Mouse (Mus musculus): ENCODE results near the gene Snta1.

Snta1 gene

DNA sequence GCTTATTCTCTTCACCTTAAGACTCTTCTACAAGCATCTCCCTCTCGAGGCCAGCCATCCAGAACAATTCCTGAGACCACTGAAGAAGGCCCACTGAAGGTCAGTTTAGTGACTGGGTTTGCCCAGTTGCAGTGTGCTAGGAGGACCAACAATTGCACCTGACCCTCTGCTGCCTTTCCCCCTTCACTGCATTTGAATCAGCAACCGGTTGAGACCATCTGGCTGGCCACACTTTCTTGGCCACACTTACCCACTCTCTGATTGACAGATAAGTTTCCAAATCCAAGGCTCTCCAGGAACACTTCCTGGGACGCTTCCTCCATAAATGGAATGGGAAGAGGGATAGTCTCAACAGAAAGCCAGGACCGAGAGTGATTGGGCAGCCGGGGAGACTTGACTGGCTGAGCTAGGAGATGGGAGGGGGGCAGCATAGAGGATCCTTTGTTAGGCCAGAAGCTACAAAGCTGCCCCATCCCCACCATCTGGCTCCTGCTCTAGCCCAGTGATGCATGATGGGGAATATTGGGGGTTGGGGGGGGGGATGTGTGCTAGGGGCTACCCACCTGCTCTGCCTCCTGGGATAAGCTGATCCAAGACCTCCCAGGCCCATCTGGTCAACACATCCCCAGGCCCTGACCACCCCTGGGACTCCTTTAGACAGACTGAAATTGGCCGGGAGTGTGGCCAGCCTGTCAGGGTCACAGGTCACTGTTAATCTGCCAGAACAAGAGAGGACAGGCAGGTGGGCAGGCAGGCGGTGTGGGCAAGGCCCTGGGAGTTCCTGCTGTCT lies 13.2 kb upstream of the Snta1 start:
- DNase-seq, result peak; percentile 79

DNA sequence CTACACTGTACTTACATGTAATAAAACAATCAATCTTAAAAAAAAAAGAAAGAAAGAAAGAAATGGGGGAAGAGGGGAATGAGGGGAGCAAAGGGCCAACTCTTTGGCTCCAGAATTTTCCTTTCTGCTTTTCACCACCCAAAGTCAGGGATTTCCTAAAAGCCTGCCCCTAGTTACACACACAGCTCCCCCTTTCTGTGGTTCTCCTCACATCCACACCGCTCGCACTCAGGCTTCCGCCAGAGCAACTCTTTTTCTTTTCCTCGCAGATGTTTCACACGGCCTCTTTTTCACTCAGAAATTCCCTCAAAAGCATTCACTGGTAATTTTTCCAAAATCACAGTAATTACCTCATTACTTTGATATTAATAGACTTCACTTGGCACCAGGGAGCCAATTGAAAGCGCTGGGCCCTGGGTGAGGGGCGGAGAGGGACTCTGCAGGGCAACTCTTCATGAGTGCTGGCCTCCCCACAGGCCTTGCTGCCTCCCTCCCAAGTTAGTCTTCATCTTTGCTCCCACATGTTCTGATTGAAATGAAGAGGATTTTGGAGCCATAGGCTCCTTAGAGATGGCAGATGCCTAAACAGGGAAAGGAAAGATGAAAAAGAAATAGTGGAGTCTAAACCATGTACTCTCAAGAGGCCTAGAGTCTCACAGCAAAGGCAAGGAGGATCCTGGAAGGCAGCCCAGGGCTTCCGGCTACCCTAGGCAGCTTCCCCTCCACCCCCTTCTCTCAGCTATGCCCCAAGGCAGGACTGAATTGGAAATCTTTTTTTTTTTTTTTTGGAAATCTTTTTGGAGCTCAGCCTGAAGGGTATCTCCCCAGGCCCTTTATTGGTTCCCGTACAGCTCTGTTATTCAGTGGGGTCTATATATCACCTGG lies 12.0 kb upstream of the Snta1 start:
- no peak for DNase-seq

DNA sequence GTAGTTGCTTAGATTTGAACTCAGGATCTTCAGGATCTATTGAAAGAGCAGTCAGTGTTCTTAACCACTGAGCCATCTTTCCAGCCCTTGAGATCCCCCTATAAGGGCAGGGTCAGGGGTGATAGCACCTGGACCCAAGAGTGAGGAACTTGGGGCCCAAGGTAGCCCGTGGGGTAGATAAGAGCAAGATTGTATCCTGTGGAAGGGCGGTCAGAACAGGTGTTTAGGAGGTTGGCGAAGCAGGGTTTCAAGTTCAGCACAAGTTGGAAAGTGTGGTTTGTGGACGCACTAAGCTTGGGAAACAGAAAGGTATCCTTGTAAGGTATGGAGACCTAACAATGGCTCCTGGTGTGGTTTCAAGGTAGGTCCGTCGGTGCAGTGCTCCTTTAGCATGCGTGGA lies 10.1 kb upstream of the Snta1 start:
- no peak for DNase-seq

DNA sequence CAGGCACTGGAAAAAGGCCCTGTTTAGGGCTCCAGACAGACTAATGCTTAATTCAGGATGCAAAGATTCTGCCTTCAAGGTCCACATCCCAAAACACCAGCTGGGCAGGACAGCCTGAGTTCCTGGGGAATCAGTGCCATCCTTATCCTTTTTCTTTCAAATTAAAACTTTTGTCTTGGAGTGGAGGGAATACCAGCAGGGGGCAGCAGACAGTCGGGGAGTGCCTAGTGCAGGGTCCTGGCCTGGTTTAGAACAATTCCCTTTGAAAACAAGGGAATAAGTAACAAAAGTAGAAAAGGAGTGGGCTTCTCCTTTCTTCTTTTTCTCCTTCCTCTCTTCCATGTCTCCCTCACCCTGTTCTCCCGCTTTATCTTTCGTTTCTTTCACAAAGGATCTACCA lies 9.2 kb upstream of the Snta1 start:
- peak; percentile 58 for DNase-seq

DNA sequence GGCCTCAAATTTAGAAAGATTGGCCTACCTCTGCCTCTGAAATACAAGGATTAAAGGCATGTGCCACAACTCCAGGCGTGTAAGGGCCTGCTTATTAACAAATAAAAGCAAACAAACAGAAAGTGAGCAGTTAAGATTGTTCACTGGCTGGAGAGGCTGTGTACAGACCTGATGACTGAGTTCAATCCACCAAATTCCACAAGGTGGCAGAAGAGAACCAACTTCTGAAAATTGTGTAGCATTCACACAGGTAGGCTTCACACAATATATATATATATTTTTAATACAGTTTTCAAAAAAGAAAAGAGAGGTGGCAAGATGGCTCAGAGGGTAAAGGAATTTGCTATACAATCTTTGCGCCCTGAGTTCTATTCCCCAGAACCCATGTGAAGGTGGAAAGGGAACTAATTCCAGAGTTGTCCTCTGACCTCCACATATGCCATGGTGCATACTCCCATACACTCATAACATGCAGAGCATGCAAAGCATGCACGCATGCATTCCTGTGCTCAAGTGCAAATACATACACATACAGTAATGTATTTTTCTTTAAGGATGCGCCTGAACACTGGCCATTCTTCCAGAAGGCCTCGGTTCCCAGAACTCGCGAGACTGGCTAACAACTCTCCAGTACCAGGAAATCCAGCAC lies 4.2 kb upstream of the Snta1 start:
- peak; percentile 54 for DNase-seq

DNA sequence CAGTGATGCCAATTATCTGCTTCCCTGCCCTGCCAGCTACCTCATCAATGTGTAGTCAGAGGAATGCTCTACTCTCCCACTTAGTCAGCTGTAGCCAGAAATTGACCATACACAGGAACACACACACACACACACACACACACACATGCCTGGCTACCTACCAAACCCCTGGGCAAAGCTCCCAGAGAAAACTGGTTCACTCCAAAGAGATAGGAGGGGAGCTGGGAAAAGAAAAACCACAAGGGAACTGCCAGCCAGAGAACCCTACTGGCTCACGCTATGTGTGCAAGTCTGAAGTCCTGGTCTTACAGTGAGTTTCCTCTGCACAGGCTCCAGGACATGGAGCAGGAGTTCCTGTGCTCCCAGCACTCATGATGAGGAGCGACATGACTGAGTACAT lies 2.5 kb upstream of the Snta1 start:
- no peak for DNase-seq

DNA sequence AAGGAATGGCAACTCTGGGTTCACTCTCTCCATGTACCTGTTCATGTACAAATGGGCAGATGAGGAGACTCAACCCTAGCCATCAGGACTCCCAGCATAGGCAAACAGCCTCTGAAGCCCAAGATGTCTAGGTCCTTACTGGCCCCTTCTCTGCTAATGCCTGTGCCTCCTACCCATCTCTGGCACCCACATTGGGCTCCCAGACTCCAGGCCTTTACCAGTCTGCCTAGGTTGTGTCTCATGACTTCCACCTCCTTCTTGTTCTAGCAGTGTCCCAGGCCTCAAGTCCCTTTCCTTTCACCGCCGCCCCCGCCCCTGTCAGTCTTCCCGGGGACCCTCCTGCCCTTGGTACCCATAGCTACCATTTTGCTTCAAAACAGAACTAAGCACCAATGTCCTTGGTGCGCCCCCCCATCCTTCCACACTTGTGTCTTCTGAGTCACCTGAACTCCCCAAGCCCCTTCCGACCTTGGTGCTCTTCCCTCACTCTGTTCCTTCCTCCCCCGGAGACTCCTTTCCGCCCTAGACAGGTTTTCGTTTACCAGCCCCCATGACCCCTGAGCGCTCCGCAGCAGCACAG lies 746 bp downstream of the Snta1 start:
- DNase-seq, result no peak

DNA sequence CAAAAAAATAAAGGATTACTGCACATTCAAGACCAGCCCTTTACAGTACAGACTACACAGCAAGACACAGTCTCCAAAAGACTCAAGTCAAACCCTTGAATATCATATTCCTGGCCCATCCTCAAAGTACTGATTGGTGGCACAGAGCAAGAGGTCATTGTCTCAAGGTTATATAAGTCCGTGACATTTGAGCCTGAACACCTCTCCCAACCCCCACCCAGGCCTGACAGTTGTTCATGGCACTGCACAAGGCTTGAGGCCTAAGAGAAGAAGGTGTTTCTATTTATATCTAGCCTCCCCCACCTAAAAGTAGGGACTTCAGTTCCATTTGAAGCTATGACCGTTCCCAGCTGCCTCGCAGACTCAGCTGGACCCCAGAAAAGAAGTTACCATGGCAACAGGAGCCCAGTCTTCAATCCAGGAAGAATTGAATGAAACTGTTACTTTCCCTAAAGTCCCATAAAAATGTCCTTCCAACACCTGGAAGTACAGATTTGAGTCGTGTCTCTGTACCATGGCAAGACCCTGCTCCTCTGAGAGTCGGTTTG lies 2.4 kb downstream of the Snta1 start:
- no peak for DNase-seq

DNA sequence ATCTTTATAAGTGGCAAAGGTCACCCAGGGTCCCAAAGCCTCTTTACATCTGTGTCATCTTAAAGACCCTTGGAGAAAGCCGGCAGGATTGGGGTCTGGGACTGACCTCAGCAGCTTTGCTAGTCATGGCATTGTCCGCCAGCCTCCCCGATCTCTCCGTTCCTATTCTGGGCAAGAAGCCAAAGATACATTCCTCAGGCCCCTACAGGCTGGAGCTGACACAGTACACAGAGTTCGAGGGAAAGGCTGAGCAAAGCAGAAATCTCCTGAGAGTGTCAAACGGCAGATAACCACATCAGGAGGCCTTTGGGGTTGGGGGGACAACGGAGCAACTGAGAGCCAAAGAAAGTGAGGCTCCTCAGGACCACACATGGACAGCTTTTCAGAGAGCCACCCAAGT lies 5.1 kb downstream of the Snta1 start:
- DNase-seq, result no peak

DNA sequence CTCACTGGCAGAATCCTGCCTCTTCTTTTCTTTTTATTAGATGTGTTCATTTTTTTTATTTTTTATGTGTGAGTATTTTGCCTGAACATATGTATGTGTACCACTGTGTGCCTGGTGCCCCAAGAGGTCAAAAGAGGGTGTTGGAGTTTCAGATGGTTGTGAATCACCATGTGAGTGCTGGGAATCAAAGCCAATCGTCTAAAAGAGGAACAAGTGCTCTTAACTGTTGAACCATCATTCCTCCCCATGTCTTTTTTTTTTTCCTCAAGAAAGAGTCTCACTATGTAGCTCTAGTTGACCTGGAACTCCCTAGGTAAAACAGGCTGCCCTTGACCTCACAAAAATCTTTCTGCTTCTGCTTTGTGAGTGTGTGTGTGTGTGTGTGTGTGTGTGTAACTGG lies 5.9 kb downstream of the Snta1 start:
- no peak for DNase-seq

DNA sequence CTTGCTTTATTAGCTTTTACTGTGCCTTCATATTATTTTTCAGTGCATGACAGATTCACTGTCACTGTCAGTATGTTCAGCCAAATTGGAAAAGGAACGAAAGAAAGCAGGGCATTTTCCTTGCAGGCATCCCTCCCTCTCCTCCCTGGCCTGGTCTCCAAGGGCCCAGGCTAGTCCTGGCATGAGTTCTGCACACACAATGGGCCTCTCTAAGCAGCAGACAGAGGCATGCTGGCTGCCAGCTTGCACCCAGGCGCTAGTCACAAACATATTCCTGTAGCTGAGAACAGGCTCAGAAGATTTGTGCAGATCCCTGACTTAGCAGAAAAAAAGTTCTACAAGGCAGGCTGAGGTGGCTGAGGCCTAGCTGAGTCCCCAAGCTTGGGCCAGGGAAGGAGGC lies 8.6 kb downstream of the Snta1 start:
- DNase-seq, result peak; percentile 47

DNA sequence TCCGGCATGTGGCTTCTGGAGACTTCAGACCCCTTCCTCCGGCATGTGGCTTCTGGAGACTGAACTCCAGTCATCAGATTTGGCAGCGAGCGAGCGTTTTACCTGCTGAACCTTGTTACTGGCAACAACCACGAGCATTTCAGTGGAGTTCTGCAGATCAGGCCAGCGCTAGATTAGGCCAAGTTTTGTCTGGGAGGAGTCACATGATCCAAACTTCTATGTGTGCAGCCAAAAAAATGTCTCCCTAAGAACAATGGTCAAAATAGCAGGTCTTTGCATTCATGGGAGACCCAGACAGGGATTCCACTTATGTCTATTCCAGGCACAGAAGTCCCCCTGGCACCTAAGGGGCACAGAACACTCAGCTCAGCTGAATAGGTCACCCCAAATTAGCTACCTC lies 9.6 kb downstream of the Snta1 start:
- DNase-seq, result no peak

DNA sequence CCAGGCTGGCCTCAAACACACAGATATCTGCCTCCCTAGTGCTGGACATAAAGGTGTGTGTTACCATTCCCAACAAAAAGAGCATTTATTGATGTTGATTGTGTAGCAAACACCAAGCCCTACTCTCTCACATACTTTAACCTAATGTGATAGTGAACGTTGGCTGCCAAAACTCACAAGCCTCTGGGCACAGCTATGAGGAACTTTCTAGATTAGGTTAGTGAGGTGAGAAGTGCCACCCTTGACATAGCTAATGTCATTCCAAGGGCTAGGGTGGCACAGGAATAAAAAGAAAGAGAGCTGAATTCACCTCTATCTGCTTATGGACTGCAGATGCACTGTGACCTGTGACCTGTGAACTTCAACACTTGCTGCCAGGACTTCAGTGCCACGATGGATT lies 11.4 kb downstream of the Snta1 start:
- DNase-seq, result no peak

DNA sequence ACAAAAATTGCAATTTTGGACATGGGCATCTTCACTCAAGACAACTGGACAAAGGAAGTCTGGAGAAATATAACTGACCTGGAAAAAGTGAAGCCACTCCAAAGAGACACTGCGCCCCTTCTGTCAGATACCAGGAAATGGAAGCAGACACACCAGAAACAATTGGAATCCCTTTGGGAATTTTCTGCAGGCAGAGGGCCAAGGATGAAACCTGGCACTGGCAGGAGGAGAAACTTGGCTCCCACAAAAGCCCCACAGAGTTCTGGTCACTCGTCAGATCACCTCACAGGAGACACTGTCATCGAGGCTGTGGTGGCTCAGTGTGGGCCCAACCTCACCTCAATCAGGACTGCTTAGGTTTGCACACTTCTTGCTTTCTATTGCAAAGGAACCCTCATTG lies 13.3 kb downstream of the Snta1 start:
- peak; percentile 64 for DNase-seq

DNA sequence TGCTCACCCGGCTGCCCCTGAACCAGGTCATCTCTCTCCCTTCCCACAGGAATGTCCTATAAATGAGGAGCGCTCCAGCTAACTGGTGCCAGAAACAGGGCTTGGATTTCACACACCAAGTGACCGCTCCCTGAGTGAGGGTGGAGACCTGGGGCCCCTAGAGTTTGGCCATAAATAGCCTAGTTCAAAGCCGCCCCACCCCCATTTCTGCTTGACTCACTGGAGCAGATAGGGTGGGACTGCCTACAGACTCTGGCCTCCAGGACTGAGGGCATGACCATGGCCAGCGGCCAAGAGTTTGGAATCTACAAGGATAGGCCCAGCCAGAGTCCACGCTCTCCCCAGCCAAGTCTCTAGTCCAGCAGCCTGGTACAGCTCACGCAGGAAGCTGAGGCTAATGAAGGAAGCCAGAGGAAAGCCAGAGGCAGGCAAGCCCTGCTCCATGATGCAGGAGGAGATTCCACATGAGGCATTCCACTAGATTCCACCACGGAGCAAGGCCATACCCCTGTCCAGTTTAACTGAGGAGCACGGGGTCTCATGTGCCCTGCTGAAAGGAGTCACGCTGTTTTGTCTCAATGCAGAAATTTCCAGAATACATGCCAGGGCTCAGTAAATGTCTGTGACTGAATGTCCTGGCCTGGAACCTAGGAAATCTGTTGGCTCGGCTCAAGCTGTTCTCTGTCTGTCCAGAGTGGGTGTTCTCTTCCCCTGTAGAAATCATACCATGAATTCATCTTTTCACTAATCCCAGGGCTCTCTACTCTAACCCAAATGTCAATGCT lies 17.5 kb downstream of the Snta1 start:
- peak; percentile 56 for DNase-seq

DNA sequence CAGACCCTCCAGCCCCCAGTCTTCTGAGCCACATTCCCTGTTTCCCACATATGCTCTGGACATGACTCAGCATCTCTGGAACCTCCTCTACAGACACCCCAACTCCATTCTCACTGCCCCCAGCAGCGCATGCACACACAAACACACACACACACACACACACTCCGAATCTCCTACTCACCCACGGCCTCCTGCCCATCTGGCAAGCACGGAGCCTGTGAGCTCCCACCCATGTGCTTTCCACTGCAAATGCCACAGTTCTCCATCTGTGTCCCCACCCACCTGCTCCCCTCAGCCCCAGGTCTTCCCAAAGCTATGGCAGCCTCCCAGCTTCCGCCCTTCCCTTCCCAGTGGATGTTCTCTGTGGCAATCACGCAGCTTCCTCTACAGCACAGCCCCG lies 28.8 kb downstream of the Snta1 start:
- DNase-seq, result no peak

DNA sequence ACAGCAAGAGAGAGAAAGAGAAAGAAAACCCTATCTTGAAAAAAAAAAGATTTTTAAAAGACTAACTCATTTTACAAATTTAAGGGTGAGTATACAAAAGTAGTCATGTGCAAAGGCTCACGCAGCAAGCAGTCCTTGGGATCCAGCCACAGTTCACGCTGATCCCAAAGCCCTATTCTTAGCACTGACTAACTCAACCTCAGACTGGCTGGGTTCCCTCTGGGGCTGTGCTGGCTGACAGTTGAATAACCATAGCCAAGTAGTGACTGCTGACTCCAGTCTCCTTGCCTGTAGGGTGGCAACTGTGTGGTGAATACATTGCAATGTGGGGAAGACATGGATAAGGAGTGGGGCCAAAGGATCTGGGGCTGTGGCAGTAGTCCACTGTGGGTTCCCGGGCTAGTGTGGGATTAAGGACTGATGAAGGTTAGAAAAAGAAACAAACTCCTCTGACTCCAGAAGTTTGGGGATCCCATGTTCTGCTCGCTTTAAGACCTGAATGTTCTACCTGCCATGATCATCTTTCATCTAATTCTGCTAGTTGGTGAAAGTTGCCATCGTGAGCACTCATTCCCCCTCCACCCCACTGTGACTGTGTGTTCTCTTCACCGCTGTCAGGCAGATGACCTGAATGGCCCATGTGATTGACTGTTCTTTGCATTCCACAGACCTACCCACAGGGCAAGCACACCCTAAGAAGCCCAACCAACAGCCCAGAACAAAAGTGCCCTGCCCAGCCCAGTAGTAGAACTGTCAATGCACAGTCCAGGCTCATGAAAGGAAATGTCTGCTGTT lies 32.9 kb downstream of the Snta1 start:
- no peak for DNase-seq

DNA sequence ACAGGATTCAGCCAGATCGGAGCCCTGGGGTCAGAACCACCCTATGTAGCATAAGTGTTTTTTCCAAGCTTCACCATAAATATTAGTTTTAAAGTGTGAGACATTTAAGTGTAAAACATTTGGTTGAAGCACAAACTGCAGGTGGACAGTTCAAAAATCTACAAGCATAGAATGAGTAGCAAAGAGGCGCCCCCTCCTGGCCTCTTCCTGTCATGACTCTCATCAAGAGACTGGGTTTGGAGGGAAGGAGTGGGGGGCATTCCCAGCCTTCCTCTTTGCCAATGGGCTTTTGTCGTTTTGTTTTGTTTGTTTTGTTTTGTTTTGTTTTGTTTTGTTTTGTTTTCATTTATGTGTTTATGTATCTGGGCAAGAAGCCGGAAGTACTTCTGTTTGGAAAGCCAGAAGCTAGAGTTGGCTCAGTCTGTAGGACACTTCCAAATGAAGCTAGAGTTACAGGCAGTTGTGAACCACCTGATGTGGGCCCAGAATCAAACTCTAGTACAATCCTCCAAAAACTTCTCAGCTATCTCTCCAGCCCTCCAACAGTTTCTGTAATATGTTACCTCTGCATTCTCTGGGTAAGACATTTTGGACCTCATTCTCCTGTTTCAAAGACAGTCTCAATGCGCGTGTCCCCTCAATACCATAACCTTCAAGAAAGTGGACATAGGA lies 33.8 kb downstream of the Snta1 start:
- peak; percentile 35 for DNase-seq

DNA sequence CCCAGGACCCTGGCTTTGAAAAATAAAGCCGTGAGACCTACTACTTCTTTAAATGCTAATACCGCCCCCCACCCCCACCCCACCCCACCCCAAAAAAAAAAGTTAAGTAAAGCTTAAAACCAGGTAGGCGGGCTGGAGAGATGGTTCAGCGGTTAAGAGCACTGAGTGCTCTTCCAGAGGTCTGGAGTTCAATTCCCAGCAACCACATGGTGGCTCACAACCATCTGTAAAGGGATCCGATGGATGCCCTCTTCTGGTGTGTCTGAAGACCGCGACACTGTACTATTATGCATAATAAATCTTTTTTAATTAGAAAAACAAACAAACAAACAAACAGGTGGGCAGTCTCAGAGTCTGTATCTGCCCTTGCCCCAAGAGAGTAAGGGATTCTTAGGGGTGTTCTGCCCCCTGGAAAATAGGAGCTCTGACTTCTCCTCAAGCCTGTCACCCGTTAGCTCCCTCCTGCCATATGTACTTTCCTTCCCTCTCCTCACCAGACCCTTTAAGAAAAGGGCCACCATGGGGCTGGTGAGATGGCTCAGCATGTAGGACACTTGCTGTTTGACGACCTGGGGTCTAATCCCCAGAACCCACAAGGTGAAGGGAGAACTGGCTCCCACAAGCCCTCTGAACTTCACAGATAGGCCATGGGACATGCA lies 34.9 kb downstream of the Snta1 start, which contains the start of gene Cdk5rap1:
Gene Cdk5rap1 (minus strand): TSS at position 169 of the 659 bp plus-strand sequence.
- DNase-seq, result no peak

Data from cerebellum, adult 9-11 months (tissue).